Mouse (Mus musculus) adrenal gland (tissue): ENCODE results near the gene Gal3st4.
"Not testable (repeated sequence)": the region's sequence is repeated elsewhere in the genome, so short reads cannot be mapped to it uniquely, and the experiment has no call there.

ENCODE experiments used
- intact Hi-C: fragments of 180-260 bp; cut with DNase I; formaldehyde crosslinking; loops from one replicate; pipeline ENCODE4 v1.15.1; 2025

Gal3st4 gene

DNA sequence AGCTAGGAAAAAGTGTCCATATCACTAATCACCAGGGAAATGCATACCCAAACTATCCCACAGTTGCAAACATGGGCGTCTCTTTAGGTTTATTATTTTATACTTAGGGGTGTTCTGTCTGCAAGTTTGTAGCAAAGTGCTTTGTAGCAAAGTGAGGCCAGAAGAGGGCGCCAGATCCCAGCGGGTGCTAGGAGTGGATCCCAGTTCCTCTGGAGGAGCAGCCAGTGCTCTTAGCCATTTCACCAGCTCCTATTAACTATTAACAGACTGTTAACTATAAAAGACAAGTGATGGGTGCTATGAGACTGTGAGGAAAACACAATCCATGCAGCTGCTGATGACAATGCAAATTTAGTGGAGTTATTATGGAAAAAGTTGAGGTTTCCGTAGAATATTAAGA lies 50.5 kb downstream of the Gal3st4 start:
- intact Hi-C loops: loop anchor here (5.0 kb wide), 2 partner anchors 35 to 250 kb away; partner anchors contain the start of gene Lamtor4

DNA sequence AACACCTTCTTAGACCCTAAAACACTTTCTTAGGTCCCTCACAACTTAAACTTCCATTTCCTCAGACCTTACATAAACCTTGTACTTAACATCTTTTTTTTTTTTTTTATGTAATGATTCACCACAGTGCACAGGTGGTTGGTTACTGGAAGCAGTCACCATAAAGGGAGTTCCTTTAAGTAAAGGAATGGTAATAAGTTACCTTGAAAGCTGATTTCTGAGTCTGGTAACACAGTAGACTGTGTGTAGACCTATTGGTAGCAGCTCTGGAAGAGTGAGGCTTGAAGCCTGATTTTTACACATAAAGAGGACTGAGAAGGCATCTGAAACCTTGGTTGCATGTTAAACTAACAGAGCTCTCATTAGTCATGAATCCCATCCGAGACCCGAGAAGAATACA lies 52.8 kb downstream of the Gal3st4 start:
- intact Hi-C loops: loop anchor here (5.0 kb wide), 2 partner anchors 37 to 252 kb away; partner anchors contain the start of gene Lamtor4

DNA sequence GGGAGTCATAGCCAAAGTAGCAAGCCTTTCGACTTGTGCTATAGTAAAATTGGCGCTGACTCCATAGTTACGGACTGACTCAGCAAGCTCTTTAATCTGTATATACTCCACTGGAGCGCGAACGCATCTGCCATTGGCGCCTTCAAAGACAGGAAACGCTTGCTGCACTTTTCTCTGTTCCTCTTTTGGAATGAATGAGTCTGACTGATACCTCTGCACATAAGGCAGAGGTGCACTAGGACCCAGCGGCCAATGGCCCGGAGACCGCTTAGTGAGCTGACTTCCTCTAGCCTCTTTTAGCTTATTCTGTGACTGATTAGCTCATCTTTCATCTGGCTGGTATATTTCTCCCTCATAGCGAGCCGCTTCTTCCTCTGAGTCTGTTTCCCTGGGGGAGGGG lies 56.0 kb downstream of the Gal3st4 start:
- intact Hi-C loops: not testable (repeated sequence)
